Comparison of ENCODE assay signal across 29 mouse cellular contexts in the genomic region with DNA sequence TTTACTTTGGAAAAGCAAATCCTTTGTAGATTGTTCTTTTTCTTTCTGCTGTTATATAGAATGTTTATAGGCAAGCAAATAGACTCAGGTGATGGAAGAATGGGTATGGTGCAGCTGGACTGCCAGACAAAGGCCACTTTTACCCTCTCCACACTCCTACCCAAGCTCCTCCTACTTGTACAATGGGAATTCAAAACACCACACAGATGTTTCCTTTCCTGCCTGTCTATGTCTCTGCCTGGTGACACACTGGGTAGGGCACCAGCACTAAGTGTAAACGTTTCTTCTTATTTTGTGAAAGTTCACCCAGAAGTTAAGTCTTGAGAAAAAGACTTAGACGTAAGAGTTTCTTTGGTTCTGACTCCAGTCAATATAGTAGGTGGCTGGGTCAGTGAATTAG.
"Had no signal": no experiment of that assay in that cellular context is flagged by ENCODE, and none has a peak within 500 bp of the region (broad histone marks: within the 10 kb centered on the region; RNA-seq: fewer than 3 reads in every experiment).

No protein-coding gene starts in this region.

- H3K4me2 ChIP-seq: limb, embryonic 12.5 days; limb, embryonic 13.5 days; limb, embryonic 15.5 days; liver, embryonic 11.5 days; liver, embryonic 12.5 days; liver, embryonic 13.5 days; liver, embryonic 15.5 days; lung, embryonic 15.5 days; midbrain, embryonic 11.5 days; midbrain, embryonic 12.5 days; midbrain, embryonic 13.5 days; midbrain, embryonic 15.5 days; neural tube, embryonic 12.5 days had no signal

- H3K27me3 ChIP-seq: limb, embryonic 12.5 days; limb, embryonic 13.5 days; limb, embryonic 15.5 days; liver, embryonic 12.5 days; liver, embryonic 13.5 days; liver, embryonic 15.5 days; lung, embryonic 15.5 days; megakaryocyte, embryonic 14.5 days; midbrain, embryonic 12.5 days; midbrain, embryonic 13.5 days; midbrain, embryonic 15.5 days; neural tube, embryonic 12.5 days had no signal

- H3K27ac ChIP-seq: left cerebral cortex, adult 2 months; limb, embryonic 10.5 days; limb, embryonic 12.5 days; limb, embryonic 13.5 days; limb, embryonic 15.5 days; liver, embryonic 12.5 days; liver, embryonic 13.5 days; liver, embryonic 14.5 days; liver, embryonic 15.5 days; macrophage; midbrain, embryonic 10.5 days; midbrain, embryonic 12.5 days; midbrain, embryonic 13.5 days; midbrain, embryonic 15.5 days; neural tube, embryonic 12.5 days had no signal

- DNase-seq: layer of hippocampus, postnatal 36 days; left cerebral cortex, postnatal 4 days; liver; liver, embryonic 13.5 days; liver, postnatal 0 days; lung, adult 18-20 months; lung, postnatal 36 days; lung, postnatal 4 days; midbrain, embryonic 14.5 days had no signal

- H3K4me1 ChIP-seq: limb, embryonic 10.5 days; limb, embryonic 12.5 days; limb, embryonic 13.5 days; limb, embryonic 15.5 days; liver, embryonic 12.5 days; liver, embryonic 13.5 days; liver, embryonic 15.5 days; midbrain, embryonic 10.5 days; midbrain, embryonic 12.5 days; midbrain, embryonic 13.5 days; midbrain, embryonic 15.5 days; neural tube, embryonic 12.5 days had no signal

- H3K9me3 ChIP-seq: limb, embryonic 10.5 days; limb, embryonic 12.5 days; limb, embryonic 13.5 days; limb, embryonic 15.5 days; liver, embryonic 12.5 days; liver, embryonic 13.5 days; liver, embryonic 15.5 days; lung, embryonic 15.5 days; megakaryocyte, embryonic 14.5 days; midbrain, embryonic 10.5 days; midbrain, embryonic 12.5 days; midbrain, embryonic 13.5 days; midbrain, embryonic 15.5 days; neural tube, embryonic 12.5 days had no signal

- H3K9ac ChIP-seq: limb, embryonic 12.5 days; limb, embryonic 13.5 days; limb, embryonic 15.5 days; liver, embryonic 12.5 days; liver, embryonic 13.5 days; liver, embryonic 14.5 days; liver, embryonic 15.5 days; liver, postnatal 0 days; lung, embryonic 15.5 days; midbrain, embryonic 12.5 days; midbrain, embryonic 13.5 days; midbrain, embryonic 15.5 days; neural tube, embryonic 12.5 days had no signal

- H3K4me3 ChIP-seq: left cerebral cortex, adult 2 months; limb, embryonic 10.5 days; limb, embryonic 12.5 days; limb, embryonic 13.5 days; limb, embryonic 15.5 days; liver, embryonic 12.5 days; liver, embryonic 13.5 days; liver, embryonic 15.5 days; lung, embryonic 15.5 days; megakaryocyte, embryonic 14.5 days; midbrain, embryonic 10.5 days; midbrain, embryonic 12.5 days; midbrain, embryonic 13.5 days; midbrain, embryonic 15.5 days; myocyte; neural tube, embryonic 12.5 days had no signal

- ATAC-seq: liver, embryonic 12.5 days; liver, postnatal 0 days; midbrain, embryonic 13.5 days; midbrain, embryonic 15.5 days; midbrain, embryonic 16.5 days had no signal

- H3K36me3 ChIP-seq: limb, embryonic 10.5 days; limb, embryonic 12.5 days; limb, embryonic 13.5 days; limb, embryonic 15.5 days; liver, embryonic 12.5 days; liver, embryonic 13.5 days; liver, embryonic 15.5 days; lung, embryonic 15.5 days; midbrain, embryonic 10.5 days; midbrain, embryonic 12.5 days; midbrain, embryonic 13.5 days; midbrain, embryonic 15.5 days; neural tube, embryonic 12.5 days had no signal
